Mouse (Mus musculus): Measurements from ENCODE around the gene Tnfrsf9. TPM values are rescaled to one million over a fixed set of nuclear protein-coding genes. Genes with fewer than 3 reads are reported as not detected.
"Not testable (repeated sequence)": the region's sequence is repeated elsewhere in the genome, so short reads cannot be mapped to it uniquely, and the experiment has no call there.

Tnfrsf9 gene
- polyA plus RNA-seq, 1 experiment from 2014 or later = 1.1 TPM

DNA sequence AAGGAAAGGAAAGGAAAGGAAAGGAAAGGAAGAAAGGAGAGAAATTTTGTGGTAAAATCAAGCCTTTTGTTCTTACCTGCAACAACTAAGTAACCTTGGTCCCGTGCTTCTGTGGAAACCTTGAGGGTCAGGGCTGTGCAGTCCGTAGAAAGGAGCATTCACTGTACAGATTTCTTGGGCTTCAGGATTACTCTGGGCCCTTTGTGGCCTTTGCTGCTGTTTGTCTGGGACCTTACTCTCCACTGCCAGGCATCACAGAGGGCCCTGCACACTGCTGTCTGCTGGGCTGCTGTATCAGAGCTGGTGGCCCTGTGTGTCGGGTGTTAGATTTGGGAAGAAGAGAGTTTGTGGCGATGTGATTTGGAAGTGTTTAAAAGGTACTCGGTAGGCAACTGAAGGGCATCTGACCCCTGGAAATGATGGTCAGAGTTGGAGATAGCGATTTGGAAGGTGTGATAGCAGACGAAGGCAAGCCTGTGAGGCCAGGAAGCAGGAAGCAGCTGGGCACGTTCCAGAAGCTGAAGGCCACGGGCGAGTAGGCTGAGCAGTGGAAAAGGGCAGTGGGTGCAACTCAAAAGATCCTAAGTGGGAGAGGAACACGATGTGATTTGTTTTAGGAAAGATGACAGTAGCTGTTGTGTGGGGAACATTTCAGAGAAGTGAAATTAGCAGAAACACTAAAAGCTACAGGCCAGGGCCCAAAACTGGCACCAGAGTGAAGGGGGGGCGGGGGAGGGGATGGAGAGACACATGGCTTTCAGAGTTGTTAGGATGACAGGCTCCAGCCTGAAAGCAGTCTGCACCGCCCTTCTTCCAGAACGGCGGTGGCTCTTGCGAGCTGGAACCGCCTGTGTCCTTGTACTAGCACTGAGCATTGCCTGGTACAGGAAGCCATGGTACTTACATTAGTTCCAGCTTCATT, 44.8 kb upstream of the Tnfrsf9 start:
- Histone ChIP-seq H3K4me1 (ENCODE audit: insufficient read depth, low read depth, low read length) (peaks cover 29% of the 10 kb centered on the region), H3K4me3 (ENCODE audit: low read depth, low read length) (no peak overlapping the region), H3K27ac (ENCODE audit: low read length) (peak overlapping the region; percentile 88), H3K27me3 (replicated peaks; ENCODE audit: insufficient read depth, low read length) (no peaks in the 10 kb centered on the region), H3K9me3 (ENCODE audit: low read length) (no peaks in the 10 kb centered on the region), H3K36me3 (ENCODE audit: insufficient read depth, low read length) (peaks cover 17% of the 10 kb centered on the region), H3K4me2 (replicated peaks; ENCODE audit: low read depth, low read length) (no peak overlapping the region), H3K9ac (replicated peaks; ENCODE audit: low read depth) (no peak overlapping the region)
- 26% methylated on average over 16 of the region's 17 CpGs for WGBS
- ATAC-seq (no peak), DNase-seq (ENCODE audit: low spot score) (peak; percentile 71)
- no peak for TF ChIP-seq EP300 (IDR thresholded peaks at IDR 0.05)

DNA sequence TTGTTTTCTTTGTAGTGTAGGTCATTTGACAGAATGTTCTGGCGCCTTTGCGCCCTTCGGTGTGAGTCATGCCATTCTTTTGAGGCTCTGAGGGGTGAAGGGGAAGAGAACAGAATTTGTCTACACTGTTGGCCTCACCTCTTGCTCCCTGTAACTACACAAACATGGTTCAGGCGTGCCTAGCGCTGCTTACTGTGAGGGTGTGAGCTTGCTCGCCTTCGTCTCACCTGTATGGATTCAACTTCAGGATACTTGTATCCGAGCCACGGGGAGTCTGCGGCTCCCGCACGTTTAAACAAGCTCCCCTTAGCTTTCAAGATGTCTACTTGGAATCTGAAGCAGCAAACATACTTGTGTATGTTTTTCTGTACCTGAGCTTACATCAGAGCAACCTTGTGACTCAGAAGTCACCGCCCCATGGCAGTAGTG, 43.4 kb upstream of the Tnfrsf9 start:
- peaks cover 28% of the 10 kb centered on the region; the same call in 1 of the 2 replicates for H3K4me1 ChIP-seq (ENCODE audit: insufficient read depth, low read depth, low read length)
- TF ChIP-seq EP300 (IDR thresholded peaks at IDR 0.05) = peak; percentile 72
- no peak for TF ChIP-seq CTCF (IDR thresholded peaks at IDR 0.05)
- 51% methylated on average over 13 of the region's 13 CpGs for WGBS
- ATAC-seq (peak; percentile 76), DNase-seq (ENCODE audit: low spot score) (no peak)
- no peaks in the 10 kb centered on the region for H3K27me3 ChIP-seq (replicated peaks; ENCODE audit: insufficient read depth, low read length)
- H3K4me2 ChIP-seq (replicated peaks; ENCODE audit: low read depth, low read length) = no peak overlapping the region
- no peaks in the 10 kb centered on the region for H3K9me3 ChIP-seq (ENCODE audit: low read length)
- H3K27ac ChIP-seq (ENCODE audit: low read length) = peak overlapping the region; percentile 88
- H3K9ac ChIP-seq (replicated peaks; ENCODE audit: low read depth) = no peak overlapping the region
- peaks cover 15% of the 10 kb centered on the region for H3K36me3 ChIP-seq (ENCODE audit: insufficient read depth, low read length)
- H3K4me3 ChIP-seq (ENCODE audit: low read depth, low read length) = no peak overlapping the region

DNA sequence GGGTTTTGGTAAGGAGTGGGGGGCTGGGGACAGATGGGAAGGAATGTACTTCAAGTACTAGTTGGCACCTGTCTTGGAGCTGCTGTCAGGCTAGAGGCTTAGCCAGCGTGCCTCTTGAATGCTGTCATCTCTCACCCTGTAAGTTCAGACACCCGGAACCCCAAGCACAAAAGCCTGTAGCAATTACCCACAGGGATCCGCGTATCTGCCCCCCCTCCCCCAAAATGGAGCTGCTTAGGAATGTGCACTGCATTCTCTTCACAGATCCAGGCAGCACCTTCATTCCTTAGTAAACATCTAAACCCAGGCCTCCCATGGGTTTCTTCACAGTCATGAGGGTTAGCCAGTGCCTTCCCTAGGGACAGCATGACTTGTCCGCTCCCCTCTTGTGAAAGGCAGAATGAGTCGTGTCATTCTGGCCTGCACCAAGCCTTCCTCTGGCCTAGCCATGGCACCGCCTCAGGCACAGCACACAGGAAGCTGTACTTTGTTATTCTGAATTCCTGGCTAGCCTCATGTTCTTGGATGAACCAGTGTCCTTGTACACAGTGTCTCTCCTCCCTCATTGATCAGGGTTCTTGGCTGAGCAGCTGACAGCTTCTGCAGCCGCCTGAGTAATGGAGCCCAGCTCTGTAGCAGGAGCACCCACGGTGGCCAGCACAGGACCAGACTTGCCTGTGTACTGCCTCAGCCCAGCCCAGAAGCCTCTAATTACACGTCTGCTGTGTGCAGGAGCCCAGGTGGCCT, 42.8 kb upstream of the Tnfrsf9 start:
- DNase-seq (ENCODE audit: low spot score) (peak; percentile 93), ATAC-seq (peak; percentile 80)
- Histone ChIP-seq H3K27me3 (replicated peaks; ENCODE audit: insufficient read depth, low read length) (no peaks in the 10 kb centered on the region), H3K36me3 (ENCODE audit: insufficient read depth, low read length) (peaks cover 9% of the 10 kb centered on the region; the same call in 1 of the 2 replicates), H3K4me2 (replicated peaks; ENCODE audit: low read depth, low read length) (no peak overlapping the region), H3K4me3 (ENCODE audit: low read depth, low read length) (no peak overlapping the region), H3K9ac (replicated peaks; ENCODE audit: low read depth) (0 out of 2 replicates have a peak overlapping the region, but pooled peaks have one; percentile 12), H3K4me1 (ENCODE audit: insufficient read depth, low read depth, low read length) (peaks cover 28% of the 10 kb centered on the region; the same call in 1 of the 2 replicates), H3K9me3 (ENCODE audit: low read length) (no peaks in the 10 kb centered on the region), H3K27ac (ENCODE audit: low read length) (peak overlapping the region; percentile 88)
- WGBS = 26% methylated on average over 10 of the region's 10 CpGs
- TF ChIP-seq EP300 (IDR thresholded peaks at IDR 0.05) = no peak
- TF ChIP-seq CTCF (IDR thresholded peaks at IDR 0.05) = no peak

DNA sequence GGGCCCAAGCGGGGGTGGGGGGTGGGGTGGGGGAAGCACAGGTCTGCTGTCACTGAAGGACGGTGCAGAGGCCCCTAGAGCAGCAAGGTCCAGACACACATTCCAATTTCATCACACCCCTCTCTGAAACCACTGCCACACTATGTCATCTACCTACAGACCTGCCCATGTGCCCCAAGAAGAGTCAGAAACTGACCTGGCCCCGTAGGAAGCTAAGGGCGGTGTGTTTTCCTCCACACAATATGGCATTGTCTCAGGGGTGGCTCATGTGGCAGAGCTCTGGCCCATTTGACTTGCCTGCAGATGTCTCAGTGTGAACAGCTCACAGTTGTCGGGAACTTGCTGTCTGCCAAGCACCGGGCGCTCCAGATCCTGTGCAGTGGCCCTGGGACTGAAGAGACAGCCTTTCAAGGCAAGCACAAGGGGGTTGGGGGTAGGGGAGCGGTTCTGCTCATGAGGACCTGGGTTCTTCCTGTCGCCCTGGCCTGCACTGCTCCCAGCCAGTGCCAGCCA, 42.2 kb upstream of the Tnfrsf9 start:
- ATAC-seq (peak; percentile 2; the same call in 1 of the 2 replicates), DNase-seq (ENCODE audit: low spot score) (peak; percentile 66)
- H3K9ac ChIP-seq (replicated peaks; ENCODE audit: low read depth) = 0 out of 2 replicates have a peak overlapping the region, but pooled peaks have one; percentile 12
- H3K4me1 ChIP-seq (ENCODE audit: insufficient read depth, low read depth, low read length) = peaks cover 28% of the 10 kb centered on the region; the same call in 1 of the 2 replicates
- H3K9me3 ChIP-seq (ENCODE audit: low read length) = no peaks in the 10 kb centered on the region
- no peak overlapping the region for H3K4me2 ChIP-seq (replicated peaks; ENCODE audit: low read depth, low read length)
- H3K27ac ChIP-seq (ENCODE audit: low read length) = peak overlapping the region; percentile 88
- 41% methylated on average over 9 of the region's 9 CpGs for WGBS
- H3K27me3 ChIP-seq (replicated peaks; ENCODE audit: insufficient read depth, low read length) = no peaks in the 10 kb centered on the region
- TF ChIP-seq CTCF (IDR thresholded peaks at IDR 0.05) (no peak), EP300 (IDR thresholded peaks at IDR 0.05) (no peak)
- peaks cover 3% of the 10 kb centered on the region; the same call in 1 of the 2 replicates for H3K36me3 ChIP-seq (ENCODE audit: insufficient read depth, low read length)
- H3K4me3 ChIP-seq (ENCODE audit: low read depth, low read length) = no peak overlapping the region

DNA sequence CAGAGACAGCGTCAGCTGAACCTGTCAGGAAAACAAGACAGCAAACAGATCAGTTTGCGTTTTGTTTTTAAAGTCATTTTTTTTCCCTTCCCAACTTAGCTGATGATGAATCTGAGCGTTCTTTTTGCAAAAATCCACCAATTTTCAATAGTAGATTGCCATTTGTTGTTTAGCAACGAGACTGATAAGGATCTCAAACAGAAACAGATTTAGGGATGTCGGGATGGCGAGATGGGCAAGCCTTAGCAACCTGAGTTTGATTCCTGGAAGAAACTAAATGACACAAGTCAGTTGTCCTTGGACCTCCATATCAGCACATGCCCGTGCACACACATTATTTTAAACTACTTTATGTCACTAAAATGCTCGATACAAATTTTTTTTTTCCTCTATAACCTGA, 41.7 kb upstream of the Tnfrsf9 start:
- no peaks in the 10 kb centered on the region for H3K27me3 ChIP-seq (replicated peaks; ENCODE audit: insufficient read depth, low read length)
- ATAC-seq (no peak), DNase-seq (ENCODE audit: low spot score) (no peak)
- no peak overlapping the region for H3K4me3 ChIP-seq (ENCODE audit: low read depth, low read length)
- no peaks in the 10 kb centered on the region for H3K36me3 ChIP-seq (ENCODE audit: insufficient read depth, low read length)
- H3K4me2 ChIP-seq (replicated peaks; ENCODE audit: low read depth, low read length) = no peak overlapping the region
- WGBS = 71% methylated on average over 8 of the region's 8 CpGs
- H3K4me1 ChIP-seq (ENCODE audit: insufficient read depth, low read depth, low read length) = peaks cover 28% of the 10 kb centered on the region; the same call in 1 of the 2 replicates
- peak overlapping the region; percentile 88 for H3K27ac ChIP-seq (ENCODE audit: low read length)
- TF ChIP-seq CTCF (IDR thresholded peaks at IDR 0.05) = no peak
- TF ChIP-seq EP300 (IDR thresholded peaks at IDR 0.05) = no peak
- H3K9me3 ChIP-seq (ENCODE audit: low read length) = no peaks in the 10 kb centered on the region
- H3K9ac ChIP-seq (replicated peaks; ENCODE audit: low read depth) = no peak overlapping the region

GRCm38 (mm10) chr4:150874416-150874815, 39.9 kb upstream of the Tnfrsf9 start:
- 52% methylated on average over 4 of the region's 4 CpGs for WGBS
- DNase-seq (ENCODE audit: low spot score); ATAC-seq; H3K9ac ChIP-seq (replicated peaks; ENCODE audit: low read depth); H3K4me3 ChIP-seq (ENCODE audit: low read depth, low read length); H3K27ac ChIP-seq (ENCODE audit: low read length); H3K27me3 ChIP-seq (replicated peaks; ENCODE audit: insufficient read depth, low read length); H3K36me3 ChIP-seq (ENCODE audit: insufficient read depth, low read length); H3K4me2 ChIP-seq (replicated peaks; ENCODE audit: low read depth, low read length): not testable (repeated sequence)
- Histone ChIP-seq H3K9me3 (ENCODE audit: low read length) (peaks cover 10% of the 10 kb centered on the region), H3K4me1 (ENCODE audit: insufficient read depth, low read depth, low read length) (peaks cover 21% of the 10 kb centered on the region; the same call in 1 of the 2 replicates)
